Mouse (Mus musculus) kidney, adult 2 months (tissue): ENCODE measurements around the gene Cpne7.

ENCODE experiments used
- CTCF ChIP-seq: fragments of 200-500 bp; conservative IDR thresholded peaks from 2 replicates; pipeline ENCODE4 v1.5.1; 2011; ENCODE audit warnings: low read depth, mild to moderate bottlenecking, control low read depth, low read length, moderate library complexity, mixed read lengths; ENCODE audit not compliant: insufficient read depth, insufficient read length
- POLR2A ChIP-seq: fragments of 200-500 bp; IDR thresholded peaks from one replicate; pipeline ENCODE4 v1.6.1; 2011; ENCODE audit warnings: low read depth, low read length, control low read depth

- TF ChIP-seq CTCF = no peak
- TF ChIP-seq POLR2A = no peak
Observed at GRCm38 (mm10) chr8:123181391-123181790, 64.2 kb downstream of the Cpne7 start.
